Mouse (Mus musculus): ENCODE measurements around the gene Rab43.

Gene Rab43

GRCm38 (mm10) chr6:87811675-87812338, at the start of gene Rab43:
Rab43 (minus strand) TSS chr6:87812164.
- DNase-seq (ENCODE audit: low read depth), result peak; percentile 96

DNA sequence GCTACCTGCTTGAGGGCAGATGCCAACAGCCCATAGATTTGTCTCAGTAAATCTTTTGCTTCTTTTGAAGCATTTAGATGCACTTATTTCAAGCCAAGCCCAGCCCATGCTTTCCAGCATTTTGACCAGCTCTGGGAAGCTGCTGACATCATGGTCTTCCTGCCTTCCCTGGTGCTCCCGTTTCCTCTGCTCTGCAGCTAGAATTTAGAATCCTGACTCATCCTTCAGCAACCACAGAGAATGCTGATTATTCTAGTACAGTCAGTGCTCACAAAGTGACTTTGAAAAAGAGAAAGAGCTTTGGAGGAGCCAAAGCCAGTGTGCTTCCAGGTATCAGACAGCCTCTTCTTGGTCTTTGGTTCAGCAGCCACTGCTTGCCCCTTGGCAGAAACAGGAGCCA, 45.1 kb upstream of the Rab43 start:
- peak; percentile 88 for DNase-seq (ENCODE audit: low read depth)

DNA sequence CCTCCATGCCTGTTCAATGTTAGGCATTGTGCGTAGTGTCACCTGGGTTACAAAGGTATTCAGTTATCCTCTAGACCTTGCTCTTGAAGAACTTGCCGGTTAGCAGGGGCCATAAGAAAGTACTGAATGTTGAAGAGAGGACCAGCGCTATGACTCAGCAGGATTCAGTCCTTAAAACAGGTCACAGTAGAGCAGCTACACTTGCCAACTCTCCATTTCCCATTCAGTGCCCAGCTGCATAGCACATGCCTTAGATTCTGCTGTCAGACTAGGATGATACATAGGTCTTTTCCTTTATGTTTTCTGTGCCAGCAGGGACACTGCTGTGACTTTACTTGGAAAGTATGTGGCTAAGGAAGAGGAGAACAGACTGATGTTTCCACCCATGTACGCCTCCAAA, 41.5 kb upstream of the Rab43 start:
- DNase-seq (ENCODE audit: low read depth), result peak; percentile 55

DNA sequence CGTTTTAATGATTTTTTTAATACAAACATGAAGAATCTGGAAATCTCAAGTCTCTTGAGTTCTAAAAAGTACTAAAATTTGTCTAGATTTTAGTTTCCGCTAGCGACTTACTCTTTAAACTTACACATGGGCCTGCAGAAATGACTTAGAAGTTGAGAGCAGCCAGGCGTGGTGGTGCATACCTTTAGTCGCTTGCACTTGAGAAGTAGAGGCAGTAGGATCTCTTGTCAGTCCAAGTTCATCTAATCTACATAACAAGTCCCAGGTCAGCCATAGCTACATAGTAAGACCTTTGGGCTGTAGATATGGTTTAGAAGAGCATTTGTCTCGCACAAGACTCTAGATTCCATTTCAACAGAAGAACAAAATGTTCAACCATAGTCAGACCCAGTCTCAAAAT, 39.9 kb upstream of the Rab43 start:
- DNase-seq (ENCODE audit: low read depth), result no peak

GRCm38 (mm10) chr6:87850900-87851614, 39.1 kb upstream of the Rab43 start, which contains the start of gene Cnbp:
Cnbp (minus strand) TSS chr6:87851106.
- peak; percentile 100 for DNase-seq (ENCODE audit: low read depth)

DNA sequence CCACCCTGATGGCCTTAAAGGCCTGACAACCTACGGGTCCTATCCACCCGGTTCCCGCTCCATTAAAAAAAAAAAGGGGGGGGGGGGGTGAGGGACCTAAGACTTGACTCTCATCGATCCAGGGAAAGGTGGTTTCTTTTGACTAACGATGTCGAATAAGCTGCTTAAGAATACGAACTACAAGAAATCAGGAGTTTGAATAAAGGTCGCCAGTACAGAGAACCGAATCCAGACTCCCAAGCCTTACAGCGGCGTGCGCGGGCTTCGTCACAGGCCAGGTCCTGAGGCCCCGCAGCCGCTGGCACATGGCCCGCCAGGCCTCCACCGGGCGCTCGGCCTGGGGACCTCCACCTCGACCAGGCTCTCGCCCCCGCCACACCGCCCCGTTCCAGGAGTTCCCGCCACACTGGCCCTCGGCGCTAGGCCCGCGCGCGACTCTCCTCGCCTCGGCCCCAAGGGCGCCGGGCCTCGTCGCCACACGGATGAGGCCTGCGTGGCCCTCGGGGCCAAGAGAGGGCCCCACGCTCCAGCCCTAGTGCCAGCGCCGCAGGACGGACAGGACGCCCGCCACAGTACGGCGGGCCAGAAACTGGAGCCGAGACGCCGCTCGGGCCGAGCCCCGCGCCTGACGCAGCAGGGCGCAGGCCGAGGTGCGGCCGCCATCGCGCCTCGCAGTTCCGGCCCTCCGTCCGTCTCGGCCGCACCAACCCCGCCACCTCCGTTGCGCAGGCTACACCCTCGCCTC, 38.4 kb upstream of the Rab43 start:
- DNase-seq (ENCODE audit: low read depth), result peak; percentile 75

- DNase-seq (ENCODE audit: low read depth), result peak; percentile 54
Observed at GRCm38 (mm10) chr6:87849780-87850154, 37.8 kb upstream of the Rab43 start.

- DNase-seq (ENCODE audit: low read depth), result peak; percentile 66
Observed at GRCm38 (mm10) chr6:87846813-87847212, 34.8 kb upstream of the Rab43 start.

DNA sequence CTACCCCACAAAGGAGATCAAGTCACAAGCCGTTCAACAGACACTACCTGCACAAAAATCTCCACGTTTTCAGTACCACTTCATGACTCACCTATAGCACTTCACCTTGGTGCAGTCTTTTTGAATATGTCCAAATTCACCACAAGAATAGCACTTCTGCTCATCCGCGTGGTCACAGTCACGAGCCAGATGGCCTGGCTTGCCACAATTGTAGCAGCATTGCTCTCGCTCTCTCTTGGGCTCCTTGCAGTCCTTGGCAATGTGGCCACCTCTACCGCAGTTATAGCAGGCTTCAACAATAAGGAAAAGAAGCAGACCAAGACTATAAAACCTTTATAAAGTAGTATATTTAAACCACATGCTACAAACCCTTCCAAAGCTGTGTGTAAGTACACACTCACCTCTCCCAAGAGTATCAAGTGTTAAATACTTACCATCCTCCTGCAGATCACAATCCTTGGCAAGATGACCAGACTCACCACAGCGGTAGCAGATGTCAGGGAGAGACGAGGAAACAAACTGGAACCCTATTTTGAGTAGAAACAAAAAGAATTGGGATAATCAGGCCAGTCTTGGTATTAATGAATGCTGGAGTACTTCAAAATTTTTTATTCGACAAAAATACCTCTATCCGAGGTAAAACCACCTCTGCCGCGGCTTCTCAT, 33.2 kb upstream of the Rab43 start:
- DNase-seq (ENCODE audit: low read depth), result no peak

GRCm38 (mm10) chr6:87842254-87842653, 30.3 kb upstream of the Rab43 start:
- DNase-seq (ENCODE audit: low read depth), result peak; percentile 67

GRCm38 (mm10) chr6:87841635-87842034, 29.7 kb upstream of the Rab43 start:
- DNase-seq (ENCODE audit: low read depth), result peak; percentile 39

DNA sequence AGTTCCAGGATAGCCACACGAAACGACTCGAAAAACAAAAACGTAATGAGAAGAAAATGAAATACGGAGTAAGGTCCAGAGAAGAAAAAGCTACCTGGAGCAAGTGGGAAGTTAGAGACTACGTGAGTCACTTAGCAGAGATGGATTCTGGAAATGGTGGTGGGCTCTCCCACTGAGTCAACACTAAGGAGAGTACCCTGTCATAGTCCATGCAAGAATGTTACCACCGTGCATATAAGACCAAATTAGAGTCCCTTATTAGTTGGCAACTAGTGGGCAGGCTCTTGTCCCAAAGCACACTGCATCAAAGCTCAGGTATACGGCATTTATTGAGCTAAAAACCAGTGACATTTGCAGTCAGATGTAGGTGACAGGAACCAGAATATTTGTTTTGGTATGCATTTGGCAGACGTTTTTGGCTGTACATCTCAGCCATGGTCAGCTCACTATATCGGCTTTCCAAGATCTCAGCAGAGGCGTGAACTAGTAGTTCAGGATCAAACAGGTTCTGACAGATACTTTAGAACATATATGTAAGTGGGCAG, 27.9 kb upstream of the Rab43 start:
- DNase-seq (ENCODE audit: low read depth), result no peak

DNA sequence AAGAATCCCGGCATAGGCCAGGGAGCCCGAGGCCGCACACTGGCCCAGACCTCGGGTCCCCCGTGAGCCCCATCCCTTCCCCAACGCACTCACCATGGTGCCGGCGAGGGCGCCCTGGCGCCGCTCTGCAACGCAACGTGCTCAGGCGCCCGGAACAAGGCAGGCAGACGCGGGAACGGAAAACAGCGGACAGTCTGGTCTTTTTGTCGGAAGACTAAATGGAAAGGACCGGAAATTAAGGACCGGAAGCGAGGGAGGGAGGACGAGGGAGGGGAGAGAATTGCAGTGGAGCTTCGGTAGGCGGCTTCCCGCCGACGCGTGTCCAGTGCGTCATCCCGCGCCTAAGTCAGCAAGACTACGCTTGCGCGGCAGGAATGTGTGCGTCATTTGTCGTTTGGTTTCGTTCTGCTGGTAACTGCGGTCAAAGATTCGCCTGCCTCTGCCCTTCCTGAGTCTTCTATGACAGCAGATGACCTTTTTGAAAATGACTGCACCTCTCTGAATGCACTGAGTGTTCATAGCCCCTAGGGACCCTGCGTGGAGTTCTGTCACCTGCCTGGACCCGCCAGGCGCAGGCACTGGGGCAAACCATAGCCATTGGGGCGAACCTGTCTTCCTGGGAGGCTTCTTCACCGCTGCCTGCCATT, 26.7 kb upstream of the Rab43 start, which contains the start of gene Isy1:
TSS of gene Isy1 (minus strand) at position 248 of the 647 bp plus-strand sequence.
- DNase-seq (ENCODE audit: low read depth), result peak; percentile 99

GRCm38 (mm10) chr6:87835695-87836094, 23.7 kb upstream of the Rab43 start, which contains the start of gene Gm45140:
Gm45140 (minus strand) TSS chr6:87835795.
- DNase-seq (ENCODE audit: low read depth), result no peak

- DNase-seq (ENCODE audit: low read depth), result no peak
Observed at GRCm38 (mm10) chr6:87820366-87820765, 8.4 kb upstream of the Rab43 start.

GRCm38 (mm10) chr6:87814486-87814885, 2.5 kb upstream of the Rab43 start:
- DNase-seq (ENCODE audit: low read depth), result no peak

DNA sequence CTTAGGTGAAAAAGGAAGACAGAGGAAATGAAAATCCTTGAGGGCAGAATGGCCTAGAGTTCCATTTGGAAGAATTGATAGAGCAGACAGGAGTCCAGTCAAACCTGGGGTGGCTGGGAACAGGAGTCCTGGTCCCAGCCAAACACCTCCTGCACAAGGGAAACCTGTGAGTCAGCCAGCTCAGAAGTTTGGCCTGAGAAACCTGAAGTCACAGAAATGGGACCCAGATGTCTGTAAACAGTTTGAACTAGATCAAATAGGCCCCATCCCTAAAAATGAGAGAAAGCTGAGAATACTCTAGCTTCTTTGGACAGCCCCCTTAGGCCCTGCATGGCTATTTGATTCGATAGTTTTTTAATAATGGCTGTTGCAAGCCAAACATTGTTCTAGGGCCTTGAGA, 692 bp upstream of the Rab43 start:
- peak; percentile 35 for DNase-seq (ENCODE audit: low read depth)

DNA sequence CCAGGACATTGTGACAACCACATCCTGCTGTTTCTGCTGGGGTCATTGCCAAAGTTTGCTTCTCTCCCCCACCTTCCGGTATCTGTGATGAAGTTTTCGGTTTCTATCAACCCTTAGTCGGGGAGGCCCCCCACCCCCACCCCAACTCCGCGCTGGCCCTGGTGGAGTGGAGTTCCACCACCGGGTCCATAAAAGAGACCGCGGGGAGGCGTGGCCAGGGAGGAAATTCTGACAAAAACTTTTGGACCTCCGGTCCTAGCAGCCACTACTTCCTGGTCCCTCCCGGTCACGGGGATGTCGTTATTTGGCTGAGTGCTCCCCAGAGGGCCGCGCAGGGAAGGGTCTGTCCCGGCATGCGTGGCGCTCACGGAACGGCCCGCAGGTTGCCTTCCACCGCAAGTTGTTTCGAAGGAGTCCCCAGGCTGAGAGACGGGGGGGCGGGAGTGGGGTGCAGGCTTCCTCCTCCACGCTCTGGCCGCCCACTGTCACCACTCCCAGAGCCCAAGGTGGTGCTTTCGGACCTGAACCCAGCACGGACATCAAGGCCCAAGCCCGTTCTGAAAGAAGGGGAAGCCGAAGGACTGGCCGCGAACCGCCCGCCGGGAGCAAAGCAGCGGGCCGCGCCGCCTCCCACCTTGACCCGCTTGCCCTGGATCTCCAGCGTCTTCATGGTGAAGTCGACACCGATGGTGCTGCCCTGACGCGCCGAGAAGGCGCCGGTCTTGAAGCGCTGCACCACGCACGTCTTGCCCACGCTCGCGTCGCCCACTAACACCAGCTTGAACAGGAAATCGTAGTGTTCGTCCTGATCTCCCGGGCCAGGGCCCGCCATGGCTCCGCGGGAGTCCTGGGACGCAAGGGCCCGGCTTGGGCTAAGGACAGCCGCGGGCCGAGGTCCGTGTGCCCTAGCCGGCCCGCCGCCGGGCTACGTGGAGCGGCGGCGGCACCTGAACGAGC, 973 bp downstream of the Rab43 start:
- DNase-seq (ENCODE audit: low read depth), result peak; percentile 73

DNA sequence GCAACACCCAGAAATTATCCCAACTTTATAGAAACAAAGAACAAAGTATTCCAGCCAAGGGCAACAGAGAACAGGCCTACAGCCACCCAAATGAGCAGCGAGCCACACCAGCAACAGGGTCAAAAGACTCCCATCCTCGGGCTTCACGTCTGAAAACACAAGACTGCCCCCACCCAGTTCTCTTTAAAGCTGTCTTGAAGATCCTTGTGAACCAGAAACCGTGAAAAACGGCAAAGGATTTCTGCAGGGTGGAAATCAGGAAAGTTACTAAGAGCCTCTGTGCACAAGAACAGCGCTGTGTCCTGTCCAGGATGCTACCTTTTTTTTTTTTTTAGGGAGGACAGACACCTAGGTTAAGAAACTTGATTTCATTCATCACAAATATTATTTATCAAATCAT, 1.7 kb downstream of the Rab43 start:
- no peak for DNase-seq (ENCODE audit: low read depth)

GRCm38 (mm10) chr6:87809651-87810161, 2.3 kb downstream of the Rab43 start:
- no peak for DNase-seq (ENCODE audit: low read depth)

All from NIH3T3 (cell line).